Mouse (Mus musculus) adrenal gland, postnatal 36 days (tissue): ENCODE data around the gene Mfng. TPM values are rescaled to one million over a fixed set of nuclear protein-coding genes. Genes with fewer than 3 reads are reported as not detected.

Experiments used
- DNase-seq, 2 experiments: peaks; one replicate each; pipeline ENCODE4 v3.0.0; 2021; ENCODE audit warnings: mixed read lengths in 1 of 2
- long read RNA-seq, 2 experiments: library from polyadenylated mRNA; stranded (forward); transcript quantifications; one replicate each; pipeline ENCODE4 v2.0.0; 2021; ENCODE audit warnings: borderline sequencing depth in 2 of 2
- total RNA-seq, 2 experiments: library from RNA; stranded (reverse); gene quantifications; 2 replicates each; pipeline ENCODE4 v1.2.3; 2021

Mfng gene
- 10 to 100 TPM; 12.3 to 16.7 TPM for total RNA-seq
- long read RNA-seq, experiment 1, transcript Mfng-201 (8 exons, 1,865 nt): major isoform, 14 of 23 reads
- long read RNA-seq, experiment 1, partial matches to known transcripts: 5 of 23 reads
- long read RNA-seq, experiment 1, other reads (novel, unspliced or antisense): 4 of 23 reads
- long read RNA-seq, experiment 2, transcript Mfng-201 (8 exons, 1,865 nt): major isoform, 7 of 8 reads
- long read RNA-seq, experiment 2, partial matches to known transcripts: 1 of 8 reads
- long read RNA-seq, experiment 2, other reads (novel, unspliced or antisense): 0 of 8 reads

- peak; percentile 78 to 86 for DNase-seq
Measured at GRCm38 (mm10) chr15:78773290-78773729, at the start of gene Mfng. Mfng (minus strand) TSS chr15:78773475.

GRCm38 (mm10) chr15:78816074-78816391, 42.8 kb upstream of the Mfng start:
- DNase-seq: no peak

GRCm38 (mm10) chr15:78815314-78816073, 42.2 kb upstream of the Mfng start:
- peak in 1 of 2 experiments; percentile 47 for DNase-seq

GRCm38 (mm10) chr15:78813603-78814002, 40.3 kb upstream of the Mfng start:
- no peak for DNase-seq

GRCm38 (mm10) chr15:78810146-78810545, 36.9 kb upstream of the Mfng start:
- DNase-seq: no peak

GRCm38 (mm10) chr15:78809739-78810138, 36.5 kb upstream of the Mfng start:
- no peak for DNase-seq

- no peak for DNase-seq
Measured at GRCm38 (mm10) chr15:78808980-78809379, 35.7 kb upstream of the Mfng start.

- peak; percentile 50 to 68 for DNase-seq
Measured at GRCm38 (mm10) chr15:78807141-78807540, 33.9 kb upstream of the Mfng start.

- DNase-seq: no peak
Measured at GRCm38 (mm10) chr15:78806614-78807013, 33.3 kb upstream of the Mfng start.

- DNase-seq: no peak
Measured at GRCm38 (mm10) chr15:78805351-78805750, 32.1 kb upstream of the Mfng start.

- DNase-seq: no peak
Measured at GRCm38 (mm10) chr15:78804326-78804725, 31.1 kb upstream of the Mfng start.

- DNase-seq: peak; percentile 61 to 81
Measured at GRCm38 (mm10) chr15:78803499-78803900, 30.2 kb upstream of the Mfng start.

- DNase-seq: peak; percentile 76 to 83
Measured at GRCm38 (mm10) chr15:78802776-78803391, 29.6 kb upstream of the Mfng start, which contains the start of gene Card10. Card10 (minus strand) TSS chr15:78803042.

GRCm38 (mm10) chr15:78801971-78802741, 28.9 kb upstream of the Mfng start:
- DNase-seq: peak; percentile 26 to 47

GRCm38 (mm10) chr15:78801571-78801970, 28.3 kb upstream of the Mfng start:
- no peak for DNase-seq

GRCm38 (mm10) chr15:78799029-78799428, 25.8 kb upstream of the Mfng start:
- DNase-seq: peak in 1 of 2 experiments; percentile 44

- DNase-seq: no peak
Measured at GRCm38 (mm10) chr15:78797060-78797329, 23.7 kb upstream of the Mfng start.

GRCm38 (mm10) chr15:78796196-78797059, 23.2 kb upstream of the Mfng start:
- DNase-seq: no peak

GRCm38 (mm10) chr15:78790990-78791389, 17.7 kb upstream of the Mfng start:
- no peak for DNase-seq

GRCm38 (mm10) chr15:78790451-78790850, 17.2 kb upstream of the Mfng start:
- DNase-seq: peak; percentile 54 to 73

GRCm38 (mm10) chr15:78789721-78790323, 16.5 kb upstream of the Mfng start:
- DNase-seq: no peak
